Mouse (Mus musculus): ENCODE data around the gene Ctcfl.

GRCm38 (mm10) chr2:173148001-173148400, 28.7 kb upstream of the Ctcfl start:
- no peak for TF ChIP-seq CTCF (IDR thresholded peaks at IDR 0.05; ENCODE audit: borderline replicate concordance, insufficient read depth, low read depth, low read length)
- TF ChIP-seq POLR2A (IDR thresholded peaks at IDR 0.05; ENCODE audit: borderline replicate concordance, insufficient read depth, low read length): no peak

Measured in cerebellum, adult 2 months (tissue).